22 mouse cellular contexts compared by ENCODE assay signal in the genomic region with DNA sequence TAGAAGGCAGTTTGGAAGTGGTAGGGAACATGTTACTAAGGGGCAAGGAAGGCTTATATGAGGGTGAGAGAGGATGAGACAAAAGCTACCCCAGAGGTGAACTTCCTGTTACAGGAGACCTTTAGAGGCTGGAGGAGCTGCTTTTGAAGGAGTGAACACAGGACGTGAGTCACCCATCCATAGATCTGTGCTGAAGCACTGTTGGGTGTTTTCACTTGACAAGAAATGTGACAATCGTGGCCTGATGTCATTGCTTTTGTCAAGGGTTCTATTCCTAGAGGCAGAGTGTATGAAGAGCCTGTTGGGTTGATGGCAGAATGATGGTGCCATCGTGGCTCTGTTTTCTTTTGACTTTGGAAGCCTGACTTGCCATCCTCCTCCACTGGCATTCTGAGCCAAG. TPM values are rescaled to one million over a fixed set of nuclear protein-coding genes. Genes with fewer than 3 reads are reported as not detected.
DNase-seq lines count a peak whose midpoint lies in the region; ATAC-seq lines count a peak whose summit lies in the region.
"Had no signal": no experiment of that assay in that cellular context is flagged by ENCODE, and none has a peak within 500 bp of the region (broad histone marks: within the 10 kb centered on the region; RNA-seq: fewer than 3 reads in every experiment).

No protein-coding gene starts in this region.

- peak; percentile 38 for ATAC-seq in frontal cortex, adult (ENCODE audit: low TSS enrichment)
- ATAC-seq in CD4-positive, CD25-positive, alpha-beta regulatory T cell, adult 4 months = peak; percentile 96
- ATAC-seq in forebrain, embryonic 13.5 days = no peak
- ATAC-seq: forebrain, embryonic 14.5 days; hindbrain, embryonic 16.5 days; intestine, embryonic 15.5 days had no signal

- no peak overlapping the region for H3K9ac ChIP-seq in forebrain, embryonic 13.5 days
- H3K9ac ChIP-seq: hindbrain, embryonic 12.5 days; intestine, embryonic 15.5 days had no signal

- H3K4me2 ChIP-seq in forebrain, embryonic 13.5 days = no peak overlapping the region
- H3K4me2 ChIP-seq: hindbrain, embryonic 12.5 days; intestine, embryonic 15.5 days had no signal

- no peaks in the 10 kb centered on the region for H3K9me3 ChIP-seq in forebrain, embryonic 13.5 days (replicated peaks)
- H3K9me3 ChIP-seq: embryonic facial prominence, embryonic 10.5 days; heart, embryonic 10.5 days; hindbrain, embryonic 12.5 days; intestine, embryonic 15.5 days had no signal

- no peak overlapping the region for H3K4me3 ChIP-seq in forebrain, embryonic 13.5 days
- H3K4me3 ChIP-seq: embryonic facial prominence, embryonic 10.5 days; heart, embryonic 10.5 days; hindbrain, embryonic 12.5 days; intestine, embryonic 15.5 days had no signal

- peaks cover 17% of the 10 kb centered on the region for H3K36me3 ChIP-seq in forebrain, embryonic 13.5 days (ENCODE audit: poor library complexity, severe bottlenecking)
- H3K36me3 ChIP-seq: intestine, embryonic 15.5 days had no signal

- no peaks in the 10 kb centered on the region for H3K4me1 ChIP-seq in forebrain, embryonic 13.5 days
- H3K4me1 ChIP-seq: embryonic facial prominence, embryonic 10.5 days; hindbrain, embryonic 12.5 days; intestine, embryonic 15.5 days had no signal

- no peak for DNase-seq in frontal cortex, postnatal 36 days (ENCODE audit: low spot score in 2 of 2)
- peak; percentile 33 for DNase-seq in 3T3-L1 (ENCODE audit: low read depth, low spot score)
- DNase-seq in induced T-regulatory cell, adult 2 months (ENCODE audit: low read depth) = peak; percentile 17
- DNase-seq in neural tube, embryonic 10.5 days (ENCODE audit: extremely low spot score, low spot score) = no peak
- DNase-seq in ovary, postnatal 10 days (ENCODE audit: low spot score) = no peak
- DNase-seq: adrenal gland, adult 2 months; adrenal gland, postnatal 25 days; cerebellum, adult 8-10 months; cerebellum, postnatal 36 days; gastrocnemius, postnatal 10 days; heart, adult 18-20 months; heart, postnatal 10 days; heart, postnatal 4 days had no signal

- H3K27me3 ChIP-seq in forebrain, embryonic 13.5 days = no peaks in the 10 kb centered on the region
- H3K27me3 ChIP-seq: hindbrain, embryonic 12.5 days; intestine, embryonic 15.5 days had no signal

- H3K27ac ChIP-seq in forebrain, embryonic 13.5 days = no peak overlapping the region
- H3K27ac ChIP-seq: embryonic facial prominence, embryonic 10.5 days; heart, embryonic 10.5 days; hindbrain, embryonic 12.5 days; intestine, embryonic 15.5 days had no signal

- 92% methylated on average over 3 of the region's 3 CpGs for WGBS in forebrain, embryonic 13.5 days

RNA-seq across cellular contexts. Expression of gene Ctrl, which starts 14.3 kb away (rescaled TPM):
- polyA plus RNA-seq in CD4-positive, CD25-positive, alpha-beta regulatory T cell, adult 4 months (2017; shearing (Covaris generic)) = 1 to 10 TPM; 1.6 to 3.6 TPM
- 1.9 TPM in 2 replicates for polyA plus RNA-seq in forebrain, embryonic 13.5 days (2015; fragmentation: Nextera tagmentation; extraction: Ambion mirVana)

RNA-seq across cellular contexts. Expression of gene Psmb10, which starts 18.9 kb away (rescaled TPM):
- polyA plus RNA-seq in CD4-positive, CD25-positive, alpha-beta regulatory T cell, adult 4 months (2017; shearing (Covaris generic)) = 100 to 1,000 TPM; 339 to 391 TPM
- polyA plus RNA-seq in forebrain, embryonic 13.5 days (2015; fragmentation: Nextera tagmentation; extraction: Ambion mirVana) = 29.0 and 29.1 TPM in 2 replicates

RNA-seq across cellular contexts. Expression of gene Pskh1, which starts 19.1 kb away (rescaled TPM):
- polyA plus RNA-seq in CD4-positive, CD25-positive, alpha-beta regulatory T cell, adult 4 months (2017; shearing (Covaris generic)) = 10 to 100 TPM; 10.6 to 18.1 TPM
- polyA plus RNA-seq in forebrain, embryonic 13.5 days (2015; fragmentation: Nextera tagmentation; extraction: Ambion mirVana) = 12.8 and 14.4 TPM in 2 replicates

RNA-seq across cellular contexts. Expression of gene Lcat, which starts 23.8 kb away (rescaled TPM):
- polyA plus RNA-seq in CD4-positive, CD25-positive, alpha-beta regulatory T cell, adult 4 months (2017; shearing (Covaris generic)) = under 1 TPM in 1 of 2 experiments, not detected in 1; 0.40 TPM
- 0.61 and 0.69 TPM in 2 replicates for polyA plus RNA-seq in forebrain, embryonic 13.5 days (2015; fragmentation: Nextera tagmentation; extraction: Ambion mirVana)

RNA-seq across cellular contexts. Expression of gene Nrn1l, which starts 26.0 kb away (rescaled TPM):
- 1 to 10 TPM in 1 of 2 experiments, not detected in 1; 1.5 TPM for polyA plus RNA-seq in CD4-positive, CD25-positive, alpha-beta regulatory T cell, adult 4 months (2017; shearing (Covaris generic))
- polyA plus RNA-seq in forebrain, embryonic 13.5 days (2015; fragmentation: Nextera tagmentation; extraction: Ambion mirVana) = 0.50 and 0.84 TPM in 2 replicates

Comparison
In these comparisons a context has a peak if more than half of its experiments do, and no peak if none do; other contexts are left out.
1. DNase-seq: peak in 3T3-L1 (single experiment) and induced T-regulatory cell, adult 2 months (single experiment); none in frontal cortex, postnatal 36 days (0 of 2), neural tube, embryonic 10.5 days (single experiment) and ovary, postnatal 10 days (single experiment).
2. RNA of gene Psmb10, which starts 18.9 kb away (polyA plus RNA-seq): 339 to 391 TPM in CD4-positive, CD25-positive, alpha-beta regulatory T cell, adult 4 months; 29.0 to 29.1 TPM in forebrain, embryonic 13.5 days; every median in the first group is over 10 times any median in the second.